Mouse (Mus musculus) ES-E14 (cell line): ENCODE measurements around the gene Ube3b. TPM values are rescaled to one million over a fixed set of nuclear protein-coding genes. Genes with fewer than 3 reads are reported as not detected.

Experiments used
- DNase-seq: peaks from one replicate; pipeline ENCODE4 v3.0.0-alpha.2; 2013; ENCODE audit warnings: low read depth, low spot score
- H3K27ac ChIP-seq: 2 replicates; pipeline ENCODE4 v1.5.1; 2012; ENCODE audit warnings: low read depth, mild to moderate bottlenecking, low read length, moderate library complexity, mixed read lengths; ENCODE audit not compliant: poor library complexity, insufficient read depth, severe bottlenecking
- H3K36me3 ChIP-seq: 2 replicates; pipeline ENCODE4 v1.6.1; 2012; ENCODE audit warnings: mild to moderate bottlenecking, low read length, moderate library complexity, mixed read lengths; ENCODE audit not compliant: control insufficient read depth, poor library complexity, insufficient read depth, severe bottlenecking
- H3K4me1 ChIP-seq, 2 experiments: fragments of 150-350 bp in 1 of 2; sonication (generic) in 1 of 2; 2 replicates each; pipeline ENCODE4 v1.6.1; 2012; ENCODE audit warnings: low read length in 2 of 2, mild to moderate bottlenecking in 1 of 2, mixed read lengths in 1 of 2; ENCODE audit not compliant: control insufficient read depth in 2 of 2, insufficient read depth in 2 of 2, poor library complexity in 1 of 2
- H3K4me3 ChIP-seq, 2 experiments: fragments of 150-350 bp in 1 of 2; sonication (generic) in 1 of 2; 2 replicates each; pipeline ENCODE4 v1.5.1; 2012; ENCODE audit warnings: low read length in 2 of 2, low read depth in 1 of 2, mild to moderate bottlenecking in 1 of 2, mixed read lengths in 1 of 2; ENCODE audit not compliant: insufficient read depth in 1 of 2, poor library complexity in 1 of 2, severe bottlenecking in 1 of 2
- H3K9ac ChIP-seq: 2 replicates; pipeline ENCODE4 v1.6.1; 2012; ENCODE audit warnings: low read depth, mild to moderate bottlenecking, low read length, mixed read lengths; ENCODE audit not compliant: poor library complexity, insufficient read depth, severe bottlenecking
- H3K9me3 ChIP-seq: fragments of 150-350 bp; sonication (generic); 2 replicates; pipeline ENCODE4 v1.6.1; 2012; ENCODE audit warnings: low read depth, mild to moderate bottlenecking, low read length; ENCODE audit not compliant: control insufficient read depth, insufficient read depth
- CHD2 ChIP-seq: IDR thresholded peaks from 2 replicates; pipeline ENCODE4 v1.6.1; 2014; ENCODE audit warnings: mild to moderate bottlenecking, low read depth, low read length, inconsistent platforms
- HCFC1 ChIP-seq: IDR thresholded peaks from 2 replicates; pipeline ENCODE4 v1.6.1; 2012; ENCODE audit warnings: low read length, inconsistent platforms, borderline replicate concordance; ENCODE audit not compliant: insufficient read depth
- MAFK ChIP-seq: IDR thresholded peaks from 2 replicates; pipeline ENCODE4 v1.6.1; 2014; ENCODE audit warnings: mild to moderate bottlenecking, low read depth, low read length, inconsistent platforms; ENCODE audit not compliant: insufficient read depth
- ZC3H11A ChIP-seq: IDR thresholded peaks from 2 replicates; pipeline ENCODE4 v1.6.1; 2012; ENCODE audit warnings: low read depth, mild to moderate bottlenecking, inconsistent platforms, low read length, borderline replicate concordance
- ZNF384 ChIP-seq: IDR thresholded peaks from 2 replicates; pipeline ENCODE4 v1.6.1; 2012; ENCODE audit warnings: low read depth, low read length, inconsistent platforms
- in situ Hi-C, 2 experiments: fragments of 600-800 bp; cut with MboI; formaldehyde crosslinking; loops; one replicate each; pipeline ENCODE4 v1.15.1; 2025; ENCODE audit warnings: low sequenced_read_pairs in 2 of 2, inconsistent platforms in 1 of 2; ENCODE audit not compliant: unreplicated experiment in 2 of 2
- total RNA-seq: library from RNA; depleted of rRNA; stranded (reverse); fragments of 300-350 nt; gene quantifications from 2 replicates; pipeline ENCODE4 v1.2.3, GENCODE M21; 2012

Ube3b gene
- total RNA-seq, 1 experiment, result 31.7 TPM

DNA sequence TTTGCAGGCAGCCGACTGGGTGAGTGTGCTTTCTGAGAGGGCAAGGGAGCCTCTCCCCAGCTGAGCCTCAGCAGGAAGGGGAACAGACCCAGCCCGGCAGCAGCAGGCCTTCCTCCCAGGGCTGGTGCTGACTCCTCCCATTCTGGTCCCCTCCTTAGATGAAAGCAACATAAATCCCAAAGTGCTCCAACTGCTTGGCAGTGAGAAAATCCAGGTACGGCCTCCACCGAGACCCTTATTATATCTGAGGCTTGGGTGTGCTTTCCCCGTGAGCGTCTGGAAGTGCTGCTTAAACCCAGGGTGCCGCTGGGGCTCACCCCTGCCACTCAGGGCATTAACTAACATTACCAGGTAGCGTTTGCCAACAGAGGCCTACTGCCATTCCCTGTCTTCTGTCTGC, 20.8 kb upstream of the Ube3b start:
- Histone ChIP-seq H3K9me3 (no peaks in the 10 kb centered on the region), H3K4me3 (no peak overlapping the region), H3K9ac (no peak overlapping the region), H3K4me1 (peaks cover 0 to 17% of the 10 kb centered on the region in 2 experiments; a peak in 1 of 4 replicates), H3K27ac (no peak overlapping the region), H3K36me3 (peaks cover 8% of the 10 kb centered on the region; the same call in 1 of the 2 replicates)
- no peak for TF ChIP-seq ZNF384
- TF ChIP-seq HCFC1, result no peak
- no peak for TF ChIP-seq MAFK
- TF ChIP-seq CHD2, result no peak
- TF ChIP-seq ZC3H11A, result no peak
- in situ Hi-C loops, result no loop called here
- DNase-seq, result no peak

DNA sequence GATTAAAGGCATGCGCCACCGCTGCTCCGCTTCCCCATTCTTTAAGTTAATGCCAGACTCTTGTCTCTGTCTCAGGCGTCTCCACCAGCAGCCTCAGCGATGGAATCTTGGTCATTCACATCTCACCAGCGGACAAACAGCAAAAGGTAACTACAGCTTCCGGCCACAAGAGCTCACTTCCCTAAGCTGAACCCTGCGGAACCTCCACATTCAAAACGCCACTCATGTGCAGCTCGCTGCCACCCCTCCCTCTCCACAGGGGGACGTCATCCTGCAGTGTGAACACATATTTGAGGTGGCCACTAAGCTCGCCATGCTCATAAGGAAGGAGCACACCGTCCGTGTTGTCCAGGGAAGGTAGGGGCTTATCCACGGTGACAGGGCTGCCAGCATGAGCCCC, 19.4 kb upstream of the Ube3b start:
- Histone ChIP-seq H3K4me3 (no peak overlapping the region), H3K4me1 (peaks cover 0 to 17% of the 10 kb centered on the region in 2 experiments; a peak in 1 of 4 replicates), H3K27ac (no peak overlapping the region), H3K9me3 (no peaks in the 10 kb centered on the region), H3K9ac (no peak overlapping the region), H3K36me3 (peaks cover 15% of the 10 kb centered on the region; the same call in 1 of the 2 replicates)
- TF ChIP-seq ZC3H11A (no peak), HCFC1 (no peak), MAFK (no peak), ZNF384 (no peak), CHD2 (no peak)
- DNase-seq, result no peak
- in situ Hi-C loops, result no loop called here

DNA sequence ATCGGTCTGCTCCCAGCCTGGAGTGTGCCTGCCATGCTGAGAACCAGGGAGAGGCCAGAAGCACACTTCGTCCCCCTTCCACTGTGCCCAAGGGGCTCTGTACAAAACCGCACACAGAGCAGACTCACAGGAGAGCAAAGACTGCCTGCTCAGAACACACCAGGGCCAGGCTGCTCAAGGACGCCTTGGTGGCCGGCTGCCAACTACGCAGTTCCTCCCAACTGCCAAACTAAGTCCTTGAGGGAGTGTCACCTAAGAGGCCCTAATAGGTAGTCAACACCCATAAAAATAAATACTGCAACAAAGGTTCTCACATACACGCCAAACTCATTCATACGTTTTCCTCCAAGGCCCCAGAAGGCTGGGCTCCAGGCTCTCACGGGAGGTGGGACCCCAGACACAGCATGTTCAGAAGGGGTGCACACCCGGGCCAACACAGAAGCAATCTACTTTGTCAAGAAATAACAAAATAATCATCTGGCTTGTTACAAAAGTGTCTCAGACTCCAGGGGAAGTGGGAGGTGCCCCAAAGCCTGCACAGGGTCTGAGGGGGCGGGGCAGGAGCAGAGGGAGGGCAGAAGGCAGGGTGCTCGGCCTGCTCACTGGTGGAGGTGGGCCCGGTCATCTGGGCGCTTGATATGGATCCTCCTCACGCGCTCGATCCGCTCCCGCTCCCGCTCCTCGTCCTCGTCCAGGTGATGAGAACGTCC, 15.2 kb upstream of the Ube3b start:
- Histone ChIP-seq H3K4me3 (no peak overlapping the region), H3K9ac (no peak overlapping the region), H3K4me1 (peaks cover 0 to 14% of the 10 kb centered on the region in 2 experiments; a peak in 1 of 4 replicates), H3K27ac (no peak overlapping the region), H3K9me3 (no peaks in the 10 kb centered on the region), H3K36me3 (peaks cover 50% of the 10 kb centered on the region)
- DNase-seq, result no peak
- in situ Hi-C loops, result no loop called here
- TF ChIP-seq HCFC1 (no peak), MAFK (no peak), ZC3H11A (no peak), CHD2 (no peak), ZNF384 (no peak)

DNA sequence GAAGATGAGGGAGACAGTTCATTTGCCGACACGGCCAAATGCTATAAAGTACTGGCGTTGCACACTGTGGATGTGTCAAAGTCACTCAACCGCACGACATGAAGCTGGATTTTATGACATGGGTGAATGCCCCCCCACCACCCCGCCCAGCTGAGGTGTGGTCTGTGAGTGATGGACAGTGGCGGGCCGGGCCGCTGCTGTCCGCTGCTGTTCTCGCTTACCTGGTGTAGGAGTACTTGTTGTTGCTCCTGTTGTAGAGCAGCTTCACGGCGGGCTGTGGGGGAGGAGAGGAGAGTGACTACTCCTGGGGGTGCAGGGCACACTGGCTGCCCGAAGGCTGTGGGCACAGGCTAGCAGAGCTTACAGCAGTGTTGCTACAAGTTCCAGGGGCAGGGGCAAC, 12.3 kb upstream of the Ube3b start:
- Histone ChIP-seq H3K36me3 (peaks cover 49% of the 10 kb centered on the region), H3K9ac (no peak overlapping the region), H3K4me1 (peaks cover 0 to 20% of the 10 kb centered on the region in 2 experiments; a peak in 2 of 4 replicates), H3K9me3 (no peaks in the 10 kb centered on the region), H3K27ac (no peak overlapping the region), H3K4me3 (no peak overlapping the region)
- DNase-seq, result no peak
- in situ Hi-C loops, result no loop called here
- TF ChIP-seq HCFC1 (no peak), CHD2 (no peak), ZC3H11A (no peak), ZNF384 (no peak), MAFK (no peak)

DNA sequence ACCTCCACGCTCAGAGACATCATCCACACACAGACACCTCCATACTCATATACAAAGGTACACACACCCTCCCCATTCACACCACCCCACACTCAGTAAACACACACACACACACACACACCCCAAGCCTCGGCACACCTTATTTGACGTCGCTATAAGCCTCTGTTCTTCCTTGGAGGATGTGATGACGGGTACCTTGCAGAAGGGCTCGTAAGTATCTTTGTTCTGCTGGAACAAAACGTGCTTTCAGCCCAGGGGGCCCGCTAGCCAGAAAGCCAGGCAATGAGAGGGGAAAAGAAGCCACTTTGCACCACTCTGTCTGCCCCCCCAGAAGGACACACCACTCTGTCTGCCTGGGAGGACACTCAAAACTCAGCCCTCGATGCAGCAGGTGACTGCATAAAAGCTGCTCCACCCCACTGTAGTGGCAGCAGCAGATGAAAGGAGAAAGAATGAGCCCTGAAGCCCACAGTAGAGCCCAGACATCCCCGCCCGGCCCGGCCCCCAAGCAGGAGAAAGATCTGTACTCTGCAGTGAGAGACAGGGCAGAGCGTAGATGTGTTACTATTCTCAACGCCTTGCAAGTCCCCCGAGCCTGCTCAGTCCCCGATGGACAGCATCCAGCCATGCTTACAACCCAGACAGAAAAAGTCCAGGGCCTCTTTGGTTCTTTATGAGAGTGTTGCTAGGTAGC, 11.5 kb upstream of the Ube3b start:
- Histone ChIP-seq H3K4me3 (no peak overlapping the region), H3K9me3 (no peaks in the 10 kb centered on the region), H3K27ac (no peak overlapping the region), H3K36me3 (peaks cover 51% of the 10 kb centered on the region), H3K4me1 (peaks cover 0 to 17% of the 10 kb centered on the region in 2 experiments; a peak in 2 of 4 replicates), H3K9ac (no peak overlapping the region)
- TF ChIP-seq ZC3H11A (no peak), ZNF384 (no peak), CHD2 (no peak), MAFK (no peak), HCFC1 (no peak)
- in situ Hi-C loops, result no loop called here
- no peak for DNase-seq
